Mouse (Mus musculus): ENCODE results near the gene Arl15. TPM values are rescaled to one million over a fixed set of nuclear protein-coding genes. Genes with fewer than 3 reads are reported as not detected.

Gene Arl15
- polyA plus RNA-seq, 1 experiment, result 1.3 TPM

DNA sequence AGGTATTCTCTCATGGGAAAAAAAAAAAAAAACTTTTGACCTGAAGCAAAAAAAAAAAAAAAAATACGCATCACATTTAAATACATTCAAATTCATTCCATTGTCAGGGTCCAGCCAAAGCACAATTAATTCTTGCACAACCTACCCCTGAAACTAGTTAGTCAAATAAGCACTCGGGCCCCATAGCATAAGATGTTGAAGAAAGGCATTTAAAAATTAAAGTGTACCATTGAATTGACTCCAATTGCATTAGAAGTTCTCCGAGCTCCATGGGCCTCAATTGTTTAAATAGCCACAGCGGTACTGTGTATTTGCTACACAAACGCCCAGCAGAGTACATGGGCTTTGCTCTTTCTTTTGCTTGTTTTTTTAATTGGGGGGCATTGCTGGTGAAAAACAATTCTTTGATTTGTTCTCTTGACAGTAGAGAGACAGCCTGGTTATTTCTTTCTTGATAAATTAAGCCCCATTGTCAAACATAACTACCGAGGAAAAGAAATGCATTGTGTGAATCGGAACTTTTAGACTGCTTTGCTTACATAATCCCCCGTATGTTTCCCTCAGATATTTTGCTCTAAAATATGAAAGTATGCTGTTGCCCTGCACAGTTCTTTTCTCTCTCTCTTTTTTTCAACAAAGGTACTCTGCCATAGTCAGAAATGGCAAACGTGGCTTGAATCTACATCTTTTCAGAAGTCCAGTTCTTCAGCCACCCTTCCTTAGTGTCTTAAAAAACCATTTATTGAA, 201.4 kb downstream of the Arl15 start:
- Histone ChIP-seq H3K4me1 (ENCODE audit: control insufficient read depth, insufficient read depth, insufficient read length) (no peaks in the 10 kb centered on the region), H3K4me3 (ENCODE audit: extremely low read depth, insufficient read depth, insufficient read length) (no peak overlapping the region), H3K27me3 (ENCODE audit: control insufficient read depth, insufficient read depth, low read length) (no peaks in the 10 kb centered on the region), H3K27ac (ENCODE audit: insufficient read depth, low read length) (no peak overlapping the region), H3K36me3 (ENCODE audit: control insufficient read depth, insufficient read depth, low read length) (no peaks in the 10 kb centered on the region)
- DNase-seq (ENCODE audit: low read depth in 1 of 2, low spot score in 2 of 2), result no peak
- WGBS, result 93% methylated on average over 9 of the region's 9 CpGs
- TF ChIP-seq POLR2A (IDR thresholded peaks at IDR 0.05; ENCODE audit: low read depth, low read length) (no peak), CTCF (IDR thresholded peaks at IDR 0.05; ENCODE audit: extremely low read depth, insufficient read depth, insufficient read length, insufficient replicate concordance) (no peak)

DNA sequence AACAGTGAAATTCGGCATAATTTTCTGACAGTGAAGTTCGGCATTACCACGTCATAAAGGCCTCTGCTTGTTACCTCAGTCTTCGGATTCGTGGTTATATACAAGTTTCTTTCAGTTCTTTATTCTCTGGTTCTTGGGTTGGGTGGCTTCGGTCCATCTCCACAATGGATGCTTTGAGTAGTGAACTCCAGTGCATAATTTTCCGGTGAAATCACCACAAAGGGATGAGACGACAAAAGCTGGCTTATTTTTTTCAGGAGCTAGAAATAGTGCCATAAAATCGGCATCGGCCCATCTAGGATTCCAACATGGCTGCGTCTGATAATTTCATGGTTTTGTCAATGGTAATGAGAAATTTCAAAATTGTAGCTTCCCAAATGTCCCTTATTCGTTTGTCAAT, 204.5 kb downstream of the Arl15 start:
- Histone ChIP-seq H3K27ac (ENCODE audit: insufficient read depth, low read length) (no peak overlapping the region), H3K4me1 (ENCODE audit: control insufficient read depth, insufficient read depth, insufficient read length) (no peaks in the 10 kb centered on the region), H3K27me3 (ENCODE audit: control insufficient read depth, insufficient read depth, low read length) (no peaks in the 10 kb centered on the region), H3K36me3 (ENCODE audit: control insufficient read depth, insufficient read depth, low read length) (no peaks in the 10 kb centered on the region), H3K4me3 (ENCODE audit: extremely low read depth, insufficient read depth, insufficient read length) (no peak overlapping the region)
- TF ChIP-seq POLR2A (IDR thresholded peaks at IDR 0.05; ENCODE audit: low read depth, low read length) (no peak), CTCF (IDR thresholded peaks at IDR 0.05; ENCODE audit: extremely low read depth, insufficient read depth, insufficient read length, insufficient replicate concordance) (no peak)
- no peak for DNase-seq (ENCODE audit: low read depth in 1 of 2, low spot score in 2 of 2)
- 95% methylated on average over 12 of the region's 12 CpGs for WGBS

DNA sequence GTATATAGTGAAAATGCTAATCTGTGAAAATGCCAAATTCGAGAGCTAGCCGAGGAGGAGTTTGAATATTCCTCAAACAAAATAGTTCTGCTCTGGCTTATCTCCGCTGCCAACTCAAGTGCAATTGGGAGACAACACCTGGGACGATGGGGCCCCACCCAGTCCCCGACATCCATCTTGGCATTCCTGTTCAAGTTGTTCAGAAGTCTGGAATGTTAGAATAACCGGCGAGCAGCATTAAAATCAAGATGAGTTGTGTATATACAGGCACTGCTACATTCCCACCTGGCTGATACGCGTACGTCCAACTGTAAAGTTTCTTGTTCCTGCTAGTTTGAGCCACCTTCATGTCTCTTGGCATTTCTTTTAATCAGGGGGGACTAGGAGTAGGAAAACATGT, 209.2 kb downstream of the Arl15 start:
- Histone ChIP-seq H3K4me1 (ENCODE audit: control insufficient read depth, insufficient read depth, insufficient read length) (no peaks in the 10 kb centered on the region), H3K36me3 (ENCODE audit: control insufficient read depth, insufficient read depth, low read length) (no peaks in the 10 kb centered on the region), H3K4me3 (ENCODE audit: extremely low read depth, insufficient read depth, insufficient read length) (no peak overlapping the region), H3K27ac (ENCODE audit: insufficient read depth, low read length) (no peak overlapping the region), H3K27me3 (ENCODE audit: control insufficient read depth, insufficient read depth, low read length) (no peaks in the 10 kb centered on the region)
- WGBS, result 95% methylated on average over 10 of the region's 10 CpGs
- TF ChIP-seq CTCF (IDR thresholded peaks at IDR 0.05; ENCODE audit: extremely low read depth, insufficient read depth, insufficient read length, insufficient replicate concordance) (no peak), POLR2A (IDR thresholded peaks at IDR 0.05; ENCODE audit: low read depth, low read length) (no peak)
- DNase-seq (ENCODE audit: low read depth in 1 of 2, low spot score in 2 of 2), result no peak

GRCm38 (mm10) chr13:114004191-114004590, 209.9 kb downstream of the Arl15 start:
- Histone ChIP-seq H3K4me3 (ENCODE audit: extremely low read depth, insufficient read depth, insufficient read length) (no peak overlapping the region), H3K4me1 (ENCODE audit: control insufficient read depth, insufficient read depth, insufficient read length) (no peaks in the 10 kb centered on the region), H3K27ac (ENCODE audit: insufficient read depth, low read length) (no peak overlapping the region), H3K27me3 (ENCODE audit: control insufficient read depth, insufficient read depth, low read length) (no peaks in the 10 kb centered on the region), H3K36me3 (ENCODE audit: control insufficient read depth, insufficient read depth, low read length) (no peaks in the 10 kb centered on the region)
- DNase-seq (ENCODE audit: low read depth in 1 of 2, low spot score in 2 of 2), result no peak
- TF ChIP-seq POLR2A (IDR thresholded peaks at IDR 0.05; ENCODE audit: low read depth, low read length) (no peak), CTCF (IDR thresholded peaks at IDR 0.05; ENCODE audit: extremely low read depth, insufficient read depth, insufficient read length, insufficient replicate concordance) (no peak)
- WGBS, result 95% methylated on average over 6 of the region's 6 CpGs

- H3K36me3 ChIP-seq (ENCODE audit: control insufficient read depth, insufficient read depth, low read length), result no peaks in the 10 kb centered on the region
- H3K4me3 ChIP-seq (ENCODE audit: extremely low read depth, insufficient read depth, insufficient read length), result no peak overlapping the region
- WGBS, result 94% methylated on average over 9 of the region's 9 CpGs
- no peak for TF ChIP-seq POLR2A (IDR thresholded peaks at IDR 0.05; ENCODE audit: low read depth, low read length)
- no peak for TF ChIP-seq CTCF (IDR thresholded peaks at IDR 0.05; ENCODE audit: extremely low read depth, insufficient read depth, insufficient read length, insufficient replicate concordance)
- no peaks in the 10 kb centered on the region for H3K4me1 ChIP-seq (ENCODE audit: control insufficient read depth, insufficient read depth, insufficient read length)
- no peaks in the 10 kb centered on the region for H3K27me3 ChIP-seq (ENCODE audit: control insufficient read depth, insufficient read depth, low read length)
- DNase-seq (ENCODE audit: low read depth in 1 of 2, low spot score in 2 of 2), result no peak
- H3K27ac ChIP-seq (ENCODE audit: insufficient read depth, low read length), result no peak overlapping the region
Observed at GRCm38 (mm10) chr13:114009786-114010185, 215.5 kb downstream of the Arl15 start.

- H3K27ac ChIP-seq (ENCODE audit: insufficient read depth, low read length), result no peak overlapping the region
- no peak for TF ChIP-seq POLR2A (IDR thresholded peaks at IDR 0.05; ENCODE audit: low read depth, low read length)
- no peak overlapping the region for H3K4me3 ChIP-seq (ENCODE audit: extremely low read depth, insufficient read depth, insufficient read length)
- DNase-seq (ENCODE audit: low read depth in 1 of 2, low spot score in 2 of 2), result no peak
- no peaks in the 10 kb centered on the region for H3K4me1 ChIP-seq (ENCODE audit: control insufficient read depth, insufficient read depth, insufficient read length)
- H3K36me3 ChIP-seq (ENCODE audit: control insufficient read depth, insufficient read depth, low read length), result no peaks in the 10 kb centered on the region
- WGBS, result 94% methylated on average over 9 of the region's 9 CpGs
- no peaks in the 10 kb centered on the region for H3K27me3 ChIP-seq (ENCODE audit: control insufficient read depth, insufficient read depth, low read length)
Observed at GRCm38 (mm10) chr13:114010521-114010920, 216.2 kb downstream of the Arl15 start.

DNA sequence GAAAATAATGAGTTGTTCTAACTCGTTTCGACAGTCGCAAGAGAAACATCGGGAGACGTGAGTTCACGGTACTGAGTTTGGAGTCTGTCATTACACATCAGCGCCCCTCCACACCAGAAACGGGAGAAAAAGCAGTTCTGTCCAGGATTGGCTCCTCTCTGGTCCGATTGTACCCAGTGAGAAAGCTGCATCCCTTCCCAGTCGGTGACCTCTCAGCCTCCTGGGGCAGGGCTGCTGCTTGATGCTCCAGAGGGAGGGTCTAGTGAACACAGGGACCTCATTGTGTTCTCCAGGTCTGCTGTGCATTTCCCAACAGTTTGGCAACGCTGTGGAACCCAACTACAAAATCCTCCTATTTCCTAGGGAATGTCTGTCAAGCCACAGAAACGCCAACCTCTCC, 216.7 kb downstream of the Arl15 start:
- Histone ChIP-seq H3K36me3 (ENCODE audit: control insufficient read depth, insufficient read depth, low read length) (no peaks in the 10 kb centered on the region), H3K27ac (ENCODE audit: insufficient read depth, low read length) (no peak overlapping the region), H3K4me1 (ENCODE audit: control insufficient read depth, insufficient read depth, insufficient read length) (no peaks in the 10 kb centered on the region), H3K27me3 (ENCODE audit: control insufficient read depth, insufficient read depth, low read length) (no peaks in the 10 kb centered on the region), H3K4me3 (ENCODE audit: extremely low read depth, insufficient read depth, insufficient read length) (no peak overlapping the region)
- DNase-seq (ENCODE audit: low read depth in 1 of 2, low spot score in 2 of 2), result no peak
- 92% methylated on average over 12 of the region's 12 CpGs for WGBS
- no peak for TF ChIP-seq POLR2A (IDR thresholded peaks at IDR 0.05; ENCODE audit: low read depth, low read length)
